Mouse (Mus musculus) layer of hippocampus, adult 2 months (tissue): Measurements from ENCODE around the gene BC005537. TPM values are rescaled to one million over a fixed set of nuclear protein-coding genes. Genes with fewer than 3 reads are reported as not detected.

Source experiments
- DNase-seq, 2 experiments: peaks; one replicate each; pipeline ENCODE4 v3.0.0; 2022; ENCODE audit warnings: low spot score in 2 of 2
- H3K27ac ChIP-seq: fragments of 200-600 bp; 2 replicates; pipeline ENCODE4 v1.8.1; 2022
- H3K4me3 ChIP-seq: fragments of 200-600 bp; 2 replicates; pipeline ENCODE4 v1.8.1; 2022; ENCODE audit warnings: mild to moderate bottlenecking
- CTCF ChIP-seq: fragments of 200-600 bp; conservative IDR thresholded peaks from 2 replicates; pipeline ENCODE4 v1.8.1; 2022; ENCODE audit warnings: antibody characterized with exemption, mild to moderate bottlenecking, moderate library complexity
- total RNA-seq, 2 experiments: library from RNA; stranded (reverse); gene quantifications; 2 replicates each; pipeline ENCODE4 v1.2.3; 2021

The BC005537 gene
- total RNA-seq, 2 experiments from 2014 or later, result 161 to 169 TPM

GRCm38 (mm10) chr13:24806079-24806478 lies 4.6 kb downstream of the BC005537 start:
- TF ChIP-seq CTCF, result no peak
- Histone ChIP-seq H3K27ac (no peak overlapping the region), H3K4me3 (no peak overlapping the region)
- DNase-seq, result no peak

- Histone ChIP-seq H3K4me3 (no peak overlapping the region), H3K27ac (no peak overlapping the region)
- no peak for DNase-seq
- no peak for TF ChIP-seq CTCF
Observed at GRCm38 (mm10) chr13:24812521-24812920, 11.1 kb downstream of the BC005537 start.

DNA sequence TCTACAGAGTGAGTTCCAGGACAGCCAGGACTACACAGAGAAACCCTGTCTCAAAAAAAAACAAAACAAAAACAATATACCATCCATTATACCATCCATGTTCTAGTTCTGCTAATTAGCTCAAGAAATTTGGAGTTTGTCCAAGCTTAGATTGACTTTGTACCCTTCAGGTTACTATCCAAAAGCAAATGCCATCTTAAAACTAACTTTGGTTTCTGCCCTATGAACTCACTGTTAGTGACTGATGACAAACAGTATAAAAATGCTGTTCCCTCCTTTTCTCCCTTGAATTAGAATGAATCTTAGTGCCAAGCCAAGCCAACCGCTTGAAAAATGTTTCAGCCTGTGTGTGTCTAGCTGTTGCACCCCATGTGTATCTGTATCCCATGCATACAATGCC lies 13.2 kb downstream of the BC005537 start:
- DNase-seq, result no peak
- Histone ChIP-seq H3K4me3 (no peak overlapping the region), H3K27ac (no peak overlapping the region)
- TF ChIP-seq CTCF, result no peak

- no peak overlapping the region for H3K4me3 ChIP-seq
- DNase-seq, result no peak
- peak overlapping the region; percentile 23; the same call in 1 of the 2 replicates for H3K27ac ChIP-seq
- no peak for TF ChIP-seq CTCF
Observed at GRCm38 (mm10) chr13:24816125-24817092, 15.0 kb downstream of the BC005537 start.

DNA sequence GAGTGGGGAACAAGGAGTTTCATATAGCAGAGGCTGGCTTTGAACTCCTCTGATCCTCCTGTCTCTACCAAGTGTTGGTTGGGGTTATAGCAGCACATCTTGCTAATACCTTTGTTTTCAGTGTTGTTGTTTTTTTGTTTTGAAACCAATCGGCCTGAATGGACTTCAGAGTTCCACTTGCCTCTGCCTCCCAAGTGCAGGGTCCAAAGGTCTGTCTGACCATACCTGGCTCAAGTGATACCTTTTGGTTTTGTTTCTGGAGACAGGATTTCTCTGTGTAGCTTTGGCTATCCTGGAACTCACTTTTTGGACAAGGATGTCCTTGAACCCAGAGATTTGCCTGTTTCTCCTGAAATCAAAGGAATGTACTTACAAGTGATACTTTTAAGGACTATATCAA lies 18.5 kb downstream of the BC005537 start:
- no peak for DNase-seq

DNA sequence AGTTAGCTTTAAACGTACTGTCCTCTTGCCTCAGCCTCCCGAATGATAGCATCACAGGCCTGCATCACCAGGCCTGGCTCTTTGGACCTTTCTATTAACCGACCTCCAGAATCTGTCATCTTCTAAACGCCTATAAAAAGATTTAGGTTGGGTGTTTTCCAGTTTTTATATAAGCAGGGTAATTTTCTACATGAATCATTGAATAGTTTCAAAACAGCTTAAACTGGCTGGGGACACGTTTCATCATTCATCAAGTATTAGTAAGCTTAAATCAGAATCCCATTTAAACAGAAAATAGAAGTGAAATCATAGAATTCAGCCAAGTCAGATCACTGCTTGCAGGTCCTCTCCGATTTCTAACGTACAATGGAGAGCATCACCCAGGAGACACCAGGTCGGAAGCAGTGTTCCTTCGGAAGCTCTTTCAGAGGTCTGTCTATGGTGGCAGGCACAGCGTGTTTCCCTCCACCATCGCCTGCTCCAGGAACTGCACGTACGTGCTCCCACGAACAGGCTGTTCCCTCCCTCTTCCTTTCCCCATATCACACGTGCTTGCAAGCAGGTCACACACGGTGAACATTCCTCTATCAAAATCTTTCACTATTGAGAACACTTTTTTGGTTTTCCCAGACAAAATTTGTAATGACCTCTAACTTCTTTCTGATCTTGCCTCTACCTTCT lies 21.3 kb downstream of the BC005537 start:
- TF ChIP-seq CTCF, result no peak
- peak; percentile 71 to 74 for DNase-seq
- H3K27ac ChIP-seq, result peak overlapping the region; percentile 92
- no peak overlapping the region for H3K4me3 ChIP-seq

More for the DNA sequence above, 18.5 kb downstream of the BC005537 start:
- no peak overlapping the region for H3K4me3 ChIP-seq
- no peak for TF ChIP-seq CTCF
- H3K27ac ChIP-seq, result no peak overlapping the region

- DNase-seq, result no peak
- TF ChIP-seq CTCF, result no peak
- Histone ChIP-seq H3K27ac (no peak overlapping the region), H3K4me3 (no peak overlapping the region)
Observed at GRCm38 (mm10) chr13:24824647-24825046, 23.2 kb downstream of the BC005537 start.

- Histone ChIP-seq H3K27ac (no peak overlapping the region), H3K4me3 (no peak overlapping the region)
- no peak for TF ChIP-seq CTCF
- DNase-seq, result no peak
Observed at GRCm38 (mm10) chr13:24825587-24825986, 24.1 kb downstream of the BC005537 start.

DNA sequence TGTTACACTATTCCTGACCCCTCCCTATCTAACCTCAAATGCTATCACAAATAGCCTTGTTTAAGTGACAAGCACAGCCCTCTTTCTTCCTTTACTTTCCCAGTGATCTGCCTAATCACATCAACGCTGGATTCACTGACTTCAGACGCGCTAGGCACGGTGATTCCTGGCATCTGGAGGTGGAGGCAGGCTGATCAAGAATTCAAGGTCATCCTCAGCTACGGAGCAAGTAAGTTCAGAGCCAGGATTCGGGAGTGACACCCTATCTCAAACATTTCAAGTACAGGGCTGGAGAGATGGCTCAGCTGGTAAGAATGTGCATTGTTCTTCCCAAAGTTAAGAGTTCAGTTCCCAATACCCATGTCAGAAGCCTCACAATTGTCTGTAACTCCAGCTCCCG lies 24.7 kb downstream of the BC005537 start:
- DNase-seq, result no peak
- TF ChIP-seq CTCF, result no peak
- Histone ChIP-seq H3K4me3 (no peak overlapping the region), H3K27ac (no peak overlapping the region)

GRCm38 (mm10) chr13:24830756-24831352 lies 29.4 kb downstream of the BC005537 start:
- no peak for DNase-seq
- Histone ChIP-seq H3K27ac (peak overlapping the region; percentile 98), H3K4me3 (peak overlapping the region; percentile 99)
- no peak for TF ChIP-seq CTCF

- TF ChIP-seq CTCF, result no peak
- Histone ChIP-seq H3K27ac (peak within 1 kb of the TSS; percentile 98), H3K4me3 (peak within 1 kb of the TSS; percentile 99)
- DNase-seq, result peak; percentile 91 to 92
Observed at GRCm38 (mm10) chr13:24831353-24832130, 30.1 kb downstream of the BC005537 start, which contains the start of the genes Acot13 and Tdp2. Acot13 (minus strand) TSS chr13:24831540. Tdp2 (plus strand) TSS chr13:24831679.

- peak overlapping the region; percentile 92 for H3K27ac ChIP-seq
- TF ChIP-seq CTCF, result no peak
- peak overlapping the region; percentile 99 for H3K4me3 ChIP-seq
- no peak for DNase-seq
Observed at GRCm38 (mm10) chr13:24832131-24832810, 30.8 kb downstream of the BC005537 start.
